Mouse (Mus musculus) MEL (cell line): Measurements from ENCODE around the gene Cbx5. TPM values are rescaled to one million over a fixed set of nuclear protein-coding genes. Genes with fewer than 3 reads are reported as not detected.

Experiments used
- DNase-seq: peaks from one replicate; pipeline ENCODE4 v3.0.0; 2011; ENCODE audit warnings: low read depth, low spot score
- H3K27ac ChIP-seq: 2 replicates; pipeline ENCODE4 v1.5.1; 2012; ENCODE audit warnings: low read depth, mild to moderate bottlenecking, control low read depth, low read length, moderate library complexity; ENCODE audit not compliant: control insufficient read depth
- H3K27me3 ChIP-seq, 2 experiments: fragments of 150-350 bp in 1 of 2; sonication (generic) in 1 of 2; 2 replicates each; pipeline ENCODE4 v1.6.1; 2012; ENCODE audit warnings: low read length in 2 of 2, mild to moderate bottlenecking in 2 of 2, improper control_type of control experiment in 1 of 2, moderate library complexity in 1 of 2; ENCODE audit not compliant: insufficient read depth in 2 of 2, control insufficient read depth in 1 of 2
- H3K36me3 ChIP-seq, 2 experiments: 2 replicates each; pipeline ENCODE4 v1.6.1; 2012 to 2014; ENCODE audit warnings: low read length in 2 of 2, improper control_type of control experiment in 1 of 2, inconsistent platforms in 1 of 2, mild to moderate bottlenecking in 1 of 2; ENCODE audit not compliant: insufficient read depth in 2 of 2, control insufficient read depth in 1 of 2
- H3K4me1 ChIP-seq, 2 experiments: fragments of 150-350 bp in 1 of 2; sonication (generic) in 1 of 2; 2 replicates each; pipeline ENCODE4 v1.6.1; 2012; ENCODE audit warnings: low read length in 2 of 2, improper control_type of control experiment in 1 of 2, mild to moderate bottlenecking in 1 of 2; ENCODE audit not compliant: insufficient read depth in 2 of 2, control insufficient read depth in 1 of 2
- H3K4me3 ChIP-seq, 2 experiments: fragments of 150-350 bp in 1 of 2; sonication (generic) in 1 of 2; 2 replicates each; pipeline ENCODE4 v1.5.1; 2012; ENCODE audit warnings: low read depth in 2 of 2, low read length in 2 of 2, mild to moderate bottlenecking in 2 of 2, moderate library complexity in 2 of 2, control low read depth in 1 of 2, improper control_type of control experiment in 1 of 2; ENCODE audit not compliant: control insufficient read depth in 1 of 2, insufficient read depth in 1 of 2
- H3K79me2 ChIP-seq: 2 replicates; pipeline ENCODE4 v1.6.1; 2012; ENCODE audit warnings: mild to moderate bottlenecking, low read length, moderate library complexity; ENCODE audit not compliant: control insufficient read depth, poor library complexity, insufficient read depth
- H3K9ac ChIP-seq: 2 replicates; pipeline ENCODE4 v1.6.1; 2012; ENCODE audit warnings: low read depth, mild to moderate bottlenecking, control low read depth, low read length, moderate library complexity; ENCODE audit not compliant: control insufficient read depth, poor library complexity, severe bottlenecking
- H3K9me3 ChIP-seq: fragments of 150-350 bp; sonication (generic); replicated peaks from 2 replicates; pipeline ENCODE4 v1.6.1; 2012; ENCODE audit warnings: mild to moderate bottlenecking, low read length, improper control_type of control experiment, moderate library complexity; ENCODE audit not compliant: insufficient read depth
- BHLHE40 ChIP-seq: IDR thresholded peaks from 2 replicates; pipeline ENCODE4 v1.6.1; 2012; ENCODE audit warnings: low read depth, mild to moderate bottlenecking, inconsistent platforms, low read length, improper control_type of control experiment, borderline replicate concordance
- CHD1 ChIP-seq: IDR thresholded peaks from 2 replicates; pipeline ENCODE4 v1.6.1; 2012; ENCODE audit warnings: low read depth, mild to moderate bottlenecking, inconsistent platforms, low read length, improper control_type of control experiment
- CTCF ChIP-seq, 3 experiments: IDR thresholded peaks in 2 of 3; conservative IDR thresholded peaks in 1 of 3; 2 replicates each; pipeline ENCODE4 v1.5.1; 2011 to 2012; ENCODE audit warnings: low read length in 3 of 3, low read depth in 2 of 3, mild to moderate bottlenecking in 2 of 3, improper control_type of control experiment in 1 of 3, inconsistent platforms in 1 of 3, mixed read lengths in 1 of 3, moderate library complexity in 1 of 3; ENCODE audit not compliant: control insufficient read depth in 1 of 3, insufficient read depth in 1 of 3, poor library complexity in 1 of 3, severe bottlenecking in 1 of 3
- E2F4 ChIP-seq: IDR thresholded peaks from 2 replicates; pipeline ENCODE4 v1.6.1; 2011; ENCODE audit warnings: low read depth, low read length, improper control_type of control experiment, borderline replicate concordance
- GABPA ChIP-seq: IDR thresholded peaks from 2 replicates; pipeline ENCODE4 v1.6.1; 2012; ENCODE audit warnings: low read depth, mild to moderate bottlenecking, inconsistent platforms, low read length, improper control_type of control experiment, moderate library complexity
- GATA1 ChIP-seq: IDR thresholded peaks from 2 replicates; pipeline ENCODE4 v1.6.1; 2011; ENCODE audit warnings: low read depth, low read length, improper control_type of control experiment
- JUND ChIP-seq: IDR thresholded peaks from 2 replicates; pipeline ENCODE4 v1.6.1; 2011; ENCODE audit warnings: low read depth, mild to moderate bottlenecking, improper control_type of control experiment, low read length
- MAFK ChIP-seq: IDR thresholded peaks from 2 replicates; pipeline ENCODE4 v1.6.1; 2011; ENCODE audit warnings: low read depth, mild to moderate bottlenecking, low read length, improper control_type of control experiment, borderline replicate concordance
- MAZ ChIP-seq: IDR thresholded peaks from 2 replicates; pipeline ENCODE4 v1.6.1; 2012; ENCODE audit warnings: low read depth, mild to moderate bottlenecking, inconsistent platforms, low read length, improper control_type of control experiment
- MEF2A ChIP-seq: IDR thresholded peaks from 2 replicates; pipeline ENCODE4 v1.6.1; 2014; ENCODE audit warnings: low read depth, mild to moderate bottlenecking, inconsistent platforms, low read length, improper control_type of control experiment; ENCODE audit not compliant: poor library complexity, insufficient replicate concordance, severe bottlenecking; ENCODE audit errors: extremely low read depth
- MXI1 ChIP-seq: IDR thresholded peaks from 2 replicates; pipeline ENCODE4 v1.6.1; 2011; ENCODE audit warnings: mild to moderate bottlenecking, low read depth, low read length, improper control_type of control experiment
- MYB ChIP-seq: IDR thresholded peaks from 2 replicates; pipeline ENCODE4 v1.6.1; 2011; ENCODE audit warnings: mild to moderate bottlenecking, low read depth, low read length, improper control_type of control experiment
- MYC ChIP-seq: IDR thresholded peaks from 2 replicates; pipeline ENCODE4 v1.6.1; 2011; ENCODE audit warnings: low read depth, mild to moderate bottlenecking, low read length, improper control_type of control experiment, moderate library complexity
- NRF1 ChIP-seq: IDR thresholded peaks from 2 replicates; pipeline ENCODE4 v1.6.1; 2014; ENCODE audit warnings: low read depth, mild to moderate bottlenecking, inconsistent platforms, low read length, improper control_type of control experiment, moderate library complexity; ENCODE audit not compliant: poor library complexity, insufficient read depth, severe bottlenecking
- POLR2A ChIP-seq, 2 experiments: IDR thresholded peaks; 2 replicates each; pipeline ENCODE4 v1.6.1; 2011 to 2012; ENCODE audit warnings: low read length in 2 of 2, mild to moderate bottlenecking in 2 of 2, control low read depth in 1 of 2, improper control_type of control experiment in 1 of 2, low read depth in 1 of 2, moderate library complexity in 1 of 2; ENCODE audit not compliant: control insufficient read depth in 1 of 2, insufficient read depth in 1 of 2, poor library complexity in 1 of 2
- POLR2AphosphoS2 ChIP-seq: IDR thresholded peaks from 2 replicates; pipeline ENCODE4 v1.6.1; 2011; ENCODE audit warnings: low read length, improper control_type of control experiment
- RAD21 ChIP-seq: IDR thresholded peaks from 2 replicates; pipeline ENCODE4 v1.6.1; 2011; ENCODE audit warnings: mild to moderate bottlenecking, low read depth, low read length, improper control_type of control experiment
- RCOR1 ChIP-seq: IDR thresholded peaks from 2 replicates; pipeline ENCODE4 v1.6.1; 2012; ENCODE audit warnings: low read depth, mild to moderate bottlenecking, inconsistent platforms, low read length, improper control_type of control experiment
- SMC3 ChIP-seq: IDR thresholded peaks from 2 replicates; pipeline ENCODE4 v1.6.1; 2011; ENCODE audit warnings: low read depth, low read length, improper control_type of control experiment
- TBP ChIP-seq: IDR thresholded peaks from 2 replicates; pipeline ENCODE4 v1.8.0; 2011; ENCODE audit warnings: low read depth, low read length, improper control_type of control experiment
- USF2 ChIP-seq, 2 experiments: IDR thresholded peaks; 2 replicates each; pipeline ENCODE4 v1.6.1; 2011 to 2012; ENCODE audit warnings: improper control_type of control experiment in 2 of 2, low read length in 2 of 2, borderline replicate concordance in 1 of 2, inconsistent platforms in 1 of 2, low read depth in 1 of 2, mild to moderate bottlenecking in 1 of 2; ENCODE audit not compliant: insufficient read depth in 1 of 2
- ZMIZ1 ChIP-seq: IDR thresholded peaks from 2 replicates; pipeline ENCODE4 v1.6.1; 2012; ENCODE audit warnings: low read depth, mild to moderate bottlenecking, inconsistent platforms, low read length, improper control_type of control experiment, moderate library complexity
- polyA plus RNA-seq, 2 experiments: library from polyadenylated mRNA; stranded (reverse) in 1 of 2; unstranded in 1 of 2; fragments of >175 nt in 1 of 2; fragments of >200 nt in 1 of 2; gene quantifications; 2 replicates each; pipeline versions ENCODE4 v1.2.1 to v1.2.4; 2012; ENCODE audit warnings: low replicate concordance in 2 of 2, low read depth in 1 of 2; ENCODE audit not compliant: insufficient read length in 2 of 2, insufficient read depth in 1 of 2, missing spikeins in 1 of 2
- total RNA-seq: library from RNA; depleted of rRNA; stranded (reverse); fragments of 300-350 nt; gene quantifications from 2 replicates; pipeline ENCODE4 v1.2.3, GENCODE M21; 2012

Cbx5 gene
- total and polyA plus RNA-seq, 3 experiments = 39.8 to 67.1 (median 42.4) TPM

DNA sequence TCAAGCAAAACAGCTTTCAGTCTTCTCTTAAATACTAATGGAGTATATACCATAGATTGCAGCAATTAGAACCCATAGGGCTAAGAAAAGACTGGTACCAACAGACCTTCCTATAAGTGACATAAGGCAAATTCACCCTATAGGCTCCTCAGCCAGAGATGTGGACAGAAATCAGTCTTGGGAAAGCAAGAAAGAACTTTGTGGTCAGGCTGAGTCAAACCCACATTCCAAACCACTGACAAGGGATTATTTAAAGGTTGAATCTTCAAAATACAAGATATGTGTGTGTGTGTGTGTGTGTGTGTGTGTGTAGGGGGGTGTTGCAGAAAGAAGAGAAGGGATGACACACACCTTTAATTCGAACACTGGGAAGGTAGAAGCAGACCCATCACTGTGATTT lies 18.2 kb downstream of the Cbx5 start (continued):
- TF ChIP-seq POLR2A (IDR thresholded peaks at IDR 0.05; ENCODE audit: control insufficient read depth in 1 of 2, insufficient read depth in 1 of 2, low read depth in 1 of 2, low read length in 2 of 2, poor library complexity in 1 of 2) (no peak), USF2 (IDR thresholded peaks at IDR 0.05; ENCODE audit: borderline replicate concordance in 1 of 2, insufficient read depth in 1 of 2, low read depth in 1 of 2, low read length in 2 of 2) (no peak), RAD21 (no peak)

DNA sequence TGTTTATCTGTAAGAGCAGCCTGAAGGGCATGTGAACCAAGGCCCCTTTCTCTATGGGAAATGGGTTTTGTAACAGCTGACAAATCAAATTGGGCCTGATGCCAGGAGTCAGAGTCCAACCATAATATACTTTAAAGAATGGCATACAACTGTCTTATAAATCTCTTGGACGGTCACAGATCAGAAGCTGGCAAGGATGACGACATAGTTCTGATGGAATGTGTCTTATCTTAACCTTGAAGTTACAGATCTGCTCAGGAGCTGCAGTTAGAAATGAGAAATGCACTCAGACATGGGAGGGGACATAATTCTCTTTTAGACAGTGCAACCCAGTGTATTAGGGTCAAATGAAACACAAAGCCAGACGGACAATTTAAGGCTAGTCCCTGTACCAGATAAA lies 18.8 kb downstream of the Cbx5 start:
- no peak overlapping the region for H3K4me3 ChIP-seq
- H3K36me3 ChIP-seq = peaks cover 2 to 4% of the 10 kb centered on the region in 2 experiments; a peak in 3 of 4 replicates
- H3K9me3 ChIP-seq = no peaks in the 10 kb centered on the region
- no peak overlapping the region for H3K9ac ChIP-seq
- no peak for DNase-seq
- H3K27me3 ChIP-seq = no peaks in the 10 kb centered on the region
- H3K27ac ChIP-seq = no peak overlapping the region
- no peak for TF ChIP-seq TBP
- no peak for TF ChIP-seq BHLHE40
- TF ChIP-seq MYB = no peak
- TF ChIP-seq CHD1 = no peak
- no peak for TF ChIP-seq RCOR1
- no peak for TF ChIP-seq GABPA
- TF ChIP-seq NRF1 = no peak
- no peak for TF ChIP-seq GATA1
- no peak for TF ChIP-seq MEF2A
- TF ChIP-seq MYC = no peak
- H3K79me2 ChIP-seq = peaks cover 27% of the 10 kb centered on the region
- peaks cover 0 to 5% of the 10 kb centered on the region in 2 experiments; a peak in 2 of 4 replicates for H3K4me1 ChIP-seq

DNA sequence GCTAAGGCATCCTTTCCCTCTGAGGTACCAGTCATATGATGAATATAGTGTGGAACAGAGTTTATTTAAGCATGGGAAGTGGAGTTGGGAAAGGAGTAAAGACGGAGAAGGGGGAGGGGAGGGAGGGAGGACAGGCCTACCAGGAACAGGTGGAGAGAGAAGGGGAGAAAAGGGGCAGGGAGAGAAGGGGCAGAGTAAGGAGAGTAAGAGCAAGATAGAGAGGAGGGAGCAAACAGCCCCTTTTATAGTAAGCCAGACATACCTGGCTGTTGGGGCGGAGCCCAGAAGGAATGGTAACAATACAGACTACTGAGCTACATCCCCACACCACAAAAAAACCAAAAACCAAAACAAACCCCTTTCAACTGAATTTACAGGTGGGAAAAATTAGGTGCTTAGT lies 23.6 kb downstream of the Cbx5 start:
- Histone ChIP-seq H3K27me3 (no peaks in the 10 kb centered on the region), H3K9me3 (no peaks in the 10 kb centered on the region), H3K9ac (no peak overlapping the region), H3K4me3 (no peak overlapping the region), H3K36me3 (peaks cover 4 to 7% of the 10 kb centered on the region in 2 experiments; a peak in 3 of 4 replicates), H3K27ac (no peak overlapping the region), H3K79me2 (peaks cover 16% of the 10 kb centered on the region; the same call in 1 of the 2 replicates), H3K4me1 (peaks cover 0 to 5% of the 10 kb centered on the region in 2 experiments; a peak in 2 of 4 replicates)
- no peak for DNase-seq
- TF ChIP-seq JUND = no peak
- no peak for TF ChIP-seq NRF1
- no peak for TF ChIP-seq CTCF (IDR thresholded peaks at IDR 0.05 in 2 of 3, conservative IDR thresholded peaks at IDR 0.05 in 1 of 3; ENCODE audit: control insufficient read depth in 1 of 3, insufficient read depth in 1 of 3, low read depth in 2 of 3, low read length in 3 of 3, poor library complexity in 1 of 3, severe bottlenecking in 1 of 3)
- TF ChIP-seq MYB = no peak
- TF ChIP-seq MAZ = no peak
- TF ChIP-seq E2F4 = no peak
- TF ChIP-seq SMC3 = no peak
- TF ChIP-seq MXI1 = no peak
- TF ChIP-seq POLR2AphosphoS2 = no peak
- TF ChIP-seq MAFK = no peak
- no peak for TF ChIP-seq ZMIZ1
